In the genomic region with DNA sequence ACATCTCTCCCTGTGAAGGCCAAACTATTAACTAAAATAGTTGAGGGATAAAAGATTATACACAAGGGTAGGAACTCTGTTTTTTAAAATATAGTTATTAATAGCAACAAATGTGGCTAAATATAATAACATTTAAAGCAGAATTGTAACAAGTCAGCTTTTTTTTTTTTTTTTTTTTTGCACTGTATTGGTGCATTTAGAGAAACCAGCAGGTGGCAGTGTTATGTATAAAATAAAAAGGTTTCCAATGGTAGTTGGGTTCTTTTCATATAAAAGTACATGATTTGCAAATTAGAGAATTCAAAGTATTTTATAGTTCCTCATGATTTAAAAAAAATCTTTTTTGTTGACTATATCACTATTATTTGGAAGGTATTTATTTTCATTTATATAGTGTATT, we compare ENCODE assay signal across 13 mouse cellular contexts. TPM values are rescaled to one million over a fixed set of nuclear protein-coding genes. Genes with fewer than 3 reads are reported as not detected.
A peak's percentile ranks its signal among the peaks of the same experiment; 100 is the strongest.
DNase-seq lines count a peak whose midpoint lies in the region; ATAC-seq and TF ChIP-seq lines count a peak whose summit lies in the region.
"Had no signal": no experiment of that assay in that cellular context is flagged by ENCODE, and none has a peak within 500 bp of the region (broad histone marks: within the 10 kb centered on the region; RNA-seq: fewer than 3 reads in every experiment).

No protein-coding gene starts in this region.

- no peaks in the 10 kb centered on the region for H3K27me3 ChIP-seq in liver, adult 2 months (ENCODE audit: control insufficient read depth, insufficient read depth, low read length)
- no peaks in the 10 kb centered on the region for H3K27me3 ChIP-seq in liver, embryonic 12.5 days (replicated peaks)
- H3K27me3 ChIP-seq in E14TG2a.4 (ENCODE audit: insufficient read depth, low read length) = no peaks in the 10 kb centered on the region
- H3K27me3 ChIP-seq: heart, embryonic 15.5 days; Patski; stomach, embryonic 15.5 days had no signal

- intact Hi-C loops in gastrocnemius, adult 2 months (cut with DNase I) = loop anchor here (10.0 kb wide), 1 partner anchor 919 kb away; no protein-coding TSS in a partner anchor

- no peak for ATAC-seq in liver, embryonic 12.5 days
- peak; percentile 49; the same call in 1 of the 2 replicates for ATAC-seq in megakaryocyte, adult 5-6 weeks (ENCODE audit: poor library complexity, severe bottlenecking)
- no peak for ATAC-seq in erythroblast, adult 5-6 weeks (replicated peaks; ENCODE audit: low FRiP score, poor library complexity, severe bottlenecking)
- ATAC-seq: Patski had no signal

- no peaks in the 10 kb centered on the region for H3K4me1 ChIP-seq in liver, adult 2 months (ENCODE audit: control insufficient read depth, insufficient read depth, low read length)
- H3K4me1 ChIP-seq in liver, embryonic 12.5 days = no peaks in the 10 kb centered on the region
- H3K4me1 ChIP-seq in E14TG2a.4 (replicated peaks; ENCODE audit: low read depth, low read length) = peaks cover 5% of the 10 kb centered on the region; the same call in 1 of the 2 replicates
- H3K4me1 ChIP-seq: heart, embryonic 15.5 days; stomach, embryonic 15.5 days had no signal

- H3K36me3 ChIP-seq in liver, adult 2 months (ENCODE audit: control insufficient read depth, insufficient read depth, low read length) = no peaks in the 10 kb centered on the region
- peaks cover 47% of the 10 kb centered on the region for H3K36me3 ChIP-seq in liver, embryonic 12.5 days
- peaks cover 39% of the 10 kb centered on the region for H3K36me3 ChIP-seq in E14TG2a.4 (ENCODE audit: insufficient read depth, low read length)

- no peak for TF ChIP-seq POLR2A in liver, adult 2 months (IDR thresholded peaks at IDR 0.05; ENCODE audit: extremely low read depth, insufficient read depth, low read length)

- no peak overlapping the region for H3K27ac ChIP-seq in gastrocnemius, adult 2 months
- H3K27ac ChIP-seq in liver, adult 2 months (replicated peaks; ENCODE audit: insufficient read depth, low read depth, low read length) = no peak overlapping the region
- H3K27ac ChIP-seq in liver, embryonic 12.5 days = no peak overlapping the region
- H3K27ac ChIP-seq: heart, embryonic 15.5 days; macrophage; stomach, embryonic 15.5 days had no signal

- H3K4me3 ChIP-seq in gastrocnemius, adult 2 months = no peak overlapping the region
- no peak overlapping the region for H3K4me3 ChIP-seq in liver, adult 2 months (ENCODE audit: insufficient read depth, low read depth, low read length)
- no peak overlapping the region for H3K4me3 ChIP-seq in liver, embryonic 12.5 days
- H3K4me3 ChIP-seq in E14TG2a.4 (replicated peaks; ENCODE audit: low read length) = no peak overlapping the region
- H3K4me3 ChIP-seq: heart, embryonic 15.5 days; stomach, embryonic 15.5 days had no signal

- H3K4me2 ChIP-seq in liver, embryonic 12.5 days = no peak overlapping the region
- H3K4me2 ChIP-seq: heart, embryonic 15.5 days; stomach, embryonic 15.5 days had no signal

- H3K79me2 ChIP-seq in liver, adult 2 months (ENCODE audit: control insufficient read depth, insufficient read depth, low read length) = no peaks in the 10 kb centered on the region

- no peak for DNase-seq in gastrocnemius, adult 2 months
- no peak for DNase-seq in gastrocnemius, adult 18-20 months (ENCODE audit: low spot score)
- peak; percentile 10 for DNase-seq in liver, adult 2 months (ENCODE audit: extremely low read depth, low read depth, low spot score)
- DNase-seq in gastrocnemius, postnatal 4 days (ENCODE audit: low spot score in 2 of 2) = no peak

- no peak overlapping the region for H3K9ac ChIP-seq in liver, adult 2 months (ENCODE audit: low read depth, low read length)
- H3K9ac ChIP-seq in liver, embryonic 12.5 days = no peak overlapping the region
- H3K9ac ChIP-seq: heart, embryonic 15.5 days; stomach, embryonic 15.5 days had no signal

- peak; percentile 62 for TF ChIP-seq CTCF in gastrocnemius, adult 2 months (IDR thresholded peaks at IDR 0.05)
- TF ChIP-seq CTCF in liver, adult 2 months (IDR thresholded peaks at IDR 0.05; ENCODE audit: low read depth, low read length) = 0 out of 2 replicates have a peak, but pooled peaks have one; percentile 8
- TF ChIP-seq CTCF in E14TG2a.4 (conservative IDR thresholded peaks at IDR 0.05; ENCODE audit: low read length) = peak; percentile 31

- no peaks in the 10 kb centered on the region for H3K9me3 ChIP-seq in liver, embryonic 12.5 days (replicated peaks)
- no peaks in the 10 kb centered on the region for H3K9me3 ChIP-seq in E14TG2a.4 (ENCODE audit: low read length)
- H3K9me3 ChIP-seq: heart, embryonic 15.5 days; stomach, embryonic 15.5 days had no signal

RNA-seq across cellular contexts. Expression of a gene that starts 14.3 kb away (rescaled TPM):
- 1 to 10 TPM; 1.7 to 2.6 TPM for total RNA-seq in gastrocnemius, adult 2 months (2021)
- total RNA-seq in gastrocnemius, adult 18-20 months (2021) = 1 to 10 TPM; 2.1 to 2.8 TPM
- 0.94 and 1.1 TPM in 2 replicates for total RNA-seq in liver, adult 2 months (2014; rRNA removed)
- polyA plus RNA-seq in liver, adult 2 months (2012; rRNA removed) = 0.35 and 0.49 TPM in 2 replicates
- 17.9 and 19.6 TPM in 2 replicates for polyA plus RNA-seq in liver, embryonic 12.5 days (2016; fragmentation: Nextera tagmentation; extraction: Ambion mirVana)
- 14.9 and 16.4 TPM in 2 replicates for total RNA-seq in megakaryocyte, adult 5-6 weeks (2015)
- total RNA-seq in megakaryocyte, adult 5-6 weeks (2017) = 21.1 and 49.6 TPM in 2 replicates
- total RNA-seq in erythroblast, adult 5-6 weeks (2015; ENCODE audit: low replicate concordance) = 2.1 and 14.8 TPM in 2 replicates
- 6.3 and 7.3 TPM in 2 replicates for total RNA-seq in erythroblast, adult 5-6 weeks (2017; ENCODE audit: low replicate concordance)
- 1 to 10 TPM; 7.6 to 9.6 TPM for total RNA-seq in gastrocnemius, postnatal 4 days (2021)

RNA-seq across cellular contexts. Expression of a gene that starts 48.8 kb away (rescaled TPM):
- total RNA-seq in gastrocnemius, adult 2 months (2021) = not detected
- not detected for total RNA-seq in gastrocnemius, adult 18-20 months (2021)
- not detected in 2 replicates for total RNA-seq in liver, adult 2 months (2014; rRNA removed)
- not detected in 2 replicates for polyA plus RNA-seq in liver, adult 2 months (2012; rRNA removed)
- polyA plus RNA-seq in liver, embryonic 12.5 days (2016; fragmentation: Nextera tagmentation; extraction: Ambion mirVana) = not detected in 2 replicates
- total RNA-seq in megakaryocyte, adult 5-6 weeks (2015) = not detected in 2 replicates
- not detected in 2 replicates for total RNA-seq in megakaryocyte, adult 5-6 weeks (2017)
- total RNA-seq in erythroblast, adult 5-6 weeks (2015; ENCODE audit: low replicate concordance) = not detected in 2 replicates
- not detected in 2 replicates for total RNA-seq in erythroblast, adult 5-6 weeks (2017; ENCODE audit: low replicate concordance)
- total RNA-seq in gastrocnemius, postnatal 4 days (2021) = not detected
- total RNA-seq: layer of hippocampus, postnatal 10 days had no signal
- polyA plus RNA-seq: heart, embryonic 15.5 days; macrophage; Patski; stomach, embryonic 15.5 days had no signal

Comparison
In these comparisons a context has a peak if more than half of its experiments do, and no peak if none do; other contexts are left out.
1. CTCF ChIP-seq: peak in every context shown above with its lines; median percentile 62 in gastrocnemius, adult 2 months; 31 in E14TG2a.4; 8 in liver, adult 2 months.